In the genomic region with DNA sequence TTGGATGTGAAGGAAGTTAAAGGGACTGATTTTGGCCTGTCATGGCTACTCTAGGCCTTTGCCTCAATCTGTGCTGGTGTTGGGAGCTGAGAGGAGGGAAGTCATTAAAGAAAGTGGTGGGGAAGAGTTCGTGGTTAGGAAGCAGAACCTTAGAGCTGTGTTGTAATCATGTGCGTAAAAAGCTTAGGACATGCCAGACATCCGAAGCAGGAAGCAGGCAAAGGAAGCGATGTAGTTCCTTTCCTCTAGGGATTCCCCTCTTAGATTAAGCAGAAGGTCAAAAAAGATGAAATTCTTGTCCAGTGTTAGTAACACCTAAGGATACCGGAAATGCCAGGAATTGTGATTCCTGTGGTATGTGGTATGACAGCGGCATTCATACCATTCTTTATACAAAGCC, we compare ENCODE assay signal across 12 mouse cellular contexts. TPM values are rescaled to one million over a fixed set of nuclear protein-coding genes. Genes with fewer than 3 reads are reported as not detected.
A peak's percentile ranks its signal among the peaks of the same experiment; 100 is the strongest.
DNase-seq lines count a peak whose midpoint lies in the region; ATAC-seq and TF ChIP-seq lines count a peak whose summit lies in the region.
"Had no signal": no experiment of that assay in that cellular context is flagged by ENCODE, and none has a peak within 500 bp of the region (broad histone marks: within the 10 kb centered on the region; RNA-seq: fewer than 3 reads in every experiment).

No protein-coding gene starts in this region.

- peaks cover 5 to 14% of the 10 kb centered on the region in 2 experiments; a peak in 3 of 4 replicates for H3K4me1 ChIP-seq in heart, embryonic 14.5 days (ENCODE audit: control insufficient read depth in 2 of 2, insufficient read depth in 2 of 2, low read length in 2 of 2)
- H3K4me1 ChIP-seq in heart, embryonic 12.5 days (replicated peaks): peaks cover 25% of the 10 kb centered on the region
- H3K4me1 ChIP-seq in cortical plate, adult 2 months (ENCODE audit: control insufficient read depth, insufficient read depth, low read length): peaks cover 5% of the 10 kb centered on the region
- H3K4me1 ChIP-seq in liver, postnatal 0 days (ENCODE audit: insufficient read depth): peaks cover 5% of the 10 kb centered on the region; the same call in 1 of the 2 replicates
- no peaks in the 10 kb centered on the region for H3K4me1 ChIP-seq in midbrain, embryonic 11.5 days (ENCODE audit: control insufficient read depth, insufficient read depth, low read length)
- H3K4me1 ChIP-seq in forebrain, embryonic 16.5 days (replicated peaks; ENCODE audit: control insufficient read depth, insufficient read depth, low read length): peaks cover 3% of the 10 kb centered on the region; the same call in 1 of the 2 replicates
- H3K4me1 ChIP-seq: neural tube, embryonic 12.5 days had no signal

- peak overlapping the region; percentile 37 to 40; a peak in 2 of 4 replicates for H3K27ac ChIP-seq in heart, embryonic 14.5 days (replicated peaks in 1 of 2; ENCODE audit: control insufficient read depth in 1 of 2, insufficient read depth in 1 of 2, low read depth in 2 of 2, low read length in 2 of 2)
- H3K27ac ChIP-seq in heart, embryonic 12.5 days (ENCODE audit: poor library complexity, severe bottlenecking): no peak overlapping the region
- H3K27ac ChIP-seq in cortical plate, adult 2 months (ENCODE audit: insufficient read depth, low read length): peak overlapping the region; percentile 45; the same call in 1 of the 2 replicates
- peak overlapping the region; percentile 69 for H3K27ac ChIP-seq in liver, postnatal 0 days (ENCODE audit: low read depth)
- no peak overlapping the region for H3K27ac ChIP-seq in midbrain, embryonic 11.5 days (ENCODE audit: low read depth, low read length)
- no peak overlapping the region for H3K27ac ChIP-seq in forebrain, embryonic 16.5 days (ENCODE audit: low read length)
- H3K27ac ChIP-seq: neural tube, embryonic 12.5 days had no signal

- H3K27me3 ChIP-seq in heart, embryonic 14.5 days (ENCODE audit: control insufficient read depth, insufficient read depth, low read length): no peaks in the 10 kb centered on the region
- H3K27me3 ChIP-seq in heart, embryonic 12.5 days (replicated peaks): no peaks in the 10 kb centered on the region
- no peaks in the 10 kb centered on the region for H3K27me3 ChIP-seq in liver, postnatal 0 days (ENCODE audit: insufficient read depth, low read length)
- H3K27me3 ChIP-seq in midbrain, embryonic 11.5 days (ENCODE audit: control insufficient read depth, insufficient read depth, low read length): no peaks in the 10 kb centered on the region
- no peaks in the 10 kb centered on the region for H3K27me3 ChIP-seq in forebrain, embryonic 16.5 days (replicated peaks; ENCODE audit: control insufficient read depth, insufficient read depth, low read length)
- H3K27me3 ChIP-seq: CH12.LX; neural tube, embryonic 12.5 days had no signal

- DNase-seq in 3T3-L1 (ENCODE audit: low read depth, low spot score): peak; percentile 57
- DNase-seq in liver, postnatal 0 days: no peak
- no peak for DNase-seq in midbrain, embryonic 11.5 days (ENCODE audit: low spot score, missing footprints)
- DNase-seq: gastrocnemius, postnatal 14 days; thymus, postnatal 36 days had no signal

- no peak overlapping the region for H3K4me2 ChIP-seq in heart, embryonic 14.5 days (ENCODE audit: low read length)
- H3K4me2 ChIP-seq in heart, embryonic 12.5 days: no peak overlapping the region
- no peak overlapping the region for H3K4me2 ChIP-seq in liver, postnatal 0 days (ENCODE audit: low read depth, low read length)
- H3K4me2 ChIP-seq in midbrain, embryonic 11.5 days: no peak overlapping the region
- H3K4me2 ChIP-seq in forebrain, embryonic 16.5 days (ENCODE audit: low read length): no peak overlapping the region
- H3K4me2 ChIP-seq: neural tube, embryonic 12.5 days had no signal

- peak; percentile 61; the same call in 1 of the 2 replicates for TF ChIP-seq EP300 in liver, postnatal 0 days (IDR thresholded peaks at IDR 0.05; ENCODE audit: low read depth)

- no peak for ATAC-seq in heart, embryonic 14.5 days (ENCODE audit: insufficient number of reproducible peaks, insufficient read depth, low FRiP score, low read depth)
- no peak for ATAC-seq in heart, embryonic 12.5 days (ENCODE audit: insufficient number of reproducible peaks, low FRiP score)
- peak; percentile 60 for ATAC-seq in liver, postnatal 0 days
- no peak for ATAC-seq in midbrain, embryonic 11.5 days (ENCODE audit: low FRiP score)
- ATAC-seq in erythroid progenitor cell, adult 5-6 weeks (replicated peaks; ENCODE audit: low FRiP score, poor library complexity, severe bottlenecking): no peak
- no peak for ATAC-seq in forebrain, embryonic 16.5 days

- TF ChIP-seq POLR2A in cortical plate, adult 2 months (IDR thresholded peaks at IDR 0.05; ENCODE audit: extremely low read depth, insufficient read depth, low read length): no peak

- H3K36me3 ChIP-seq in heart, embryonic 14.5 days (ENCODE audit: control insufficient read depth, insufficient read depth, low read length): peaks cover 65% of the 10 kb centered on the region
- peaks cover 34% of the 10 kb centered on the region for H3K36me3 ChIP-seq in heart, embryonic 12.5 days
- H3K36me3 ChIP-seq in liver, postnatal 0 days (replicated peaks; ENCODE audit: insufficient read depth, low read length): peaks cover 28% of the 10 kb centered on the region
- H3K36me3 ChIP-seq in midbrain, embryonic 11.5 days (ENCODE audit: control insufficient read depth, insufficient read depth, low read length): peaks cover 3% of the 10 kb centered on the region; the same call in 1 of the 2 replicates
- peaks cover 1% of the 10 kb centered on the region; the same call in 1 of the 2 replicates for H3K36me3 ChIP-seq in forebrain, embryonic 16.5 days (ENCODE audit: control insufficient read depth, insufficient read depth)

- no peak overlapping the region for H3K4me3 ChIP-seq in heart, embryonic 14.5 days (ENCODE audit: control insufficient read depth in 1 of 2, insufficient read depth in 1 of 2, low read depth in 1 of 2, low read length in 2 of 2)
- H3K4me3 ChIP-seq in heart, embryonic 12.5 days: no peak overlapping the region
- H3K4me3 ChIP-seq in cortical plate, adult 2 months (ENCODE audit: insufficient read depth, low read length): no peak overlapping the region
- no peak overlapping the region for H3K4me3 ChIP-seq in liver, postnatal 0 days (ENCODE audit: low read depth, low read length)
- no peak overlapping the region for H3K4me3 ChIP-seq in midbrain, embryonic 11.5 days (ENCODE audit: low read depth, low read length)
- no peak overlapping the region for H3K4me3 ChIP-seq in forebrain, embryonic 16.5 days (replicated peaks; ENCODE audit: low read length)
- H3K4me3 ChIP-seq: neural tube, embryonic 12.5 days had no signal

- no peaks in the 10 kb centered on the region for H3K9me3 ChIP-seq in heart, embryonic 14.5 days (ENCODE audit: control insufficient read depth, low read length)
- H3K9me3 ChIP-seq in heart, embryonic 12.5 days (replicated peaks): no peaks in the 10 kb centered on the region
- no peaks in the 10 kb centered on the region for H3K9me3 ChIP-seq in liver, postnatal 0 days (ENCODE audit: low read length)
- H3K9me3 ChIP-seq in midbrain, embryonic 11.5 days (ENCODE audit: control insufficient read depth, low read length): no peaks in the 10 kb centered on the region
- H3K9me3 ChIP-seq in forebrain, embryonic 16.5 days (ENCODE audit: control insufficient read depth, low read length): no peaks in the 10 kb centered on the region
- H3K9me3 ChIP-seq: neural tube, embryonic 12.5 days had no signal

- 71% methylated on average over 6 of the region's 6 CpGs for WGBS in heart, embryonic 14.5 days
- WGBS in heart, embryonic 12.5 days: 64% methylated on average over 6 of the region's 6 CpGs
- WGBS in liver, postnatal 0 days (ENCODE audit: insufficient replicate concordance): 63% methylated on average over 6 of the region's 6 CpGs
- WGBS in midbrain, embryonic 11.5 days: 86% methylated on average over 6 of the region's 6 CpGs
- 92% methylated on average over 6 of the region's 6 CpGs for WGBS in forebrain, embryonic 16.5 days

- no peak overlapping the region for H3K9ac ChIP-seq in heart, embryonic 14.5 days (ENCODE audit: low read length)
- no peak overlapping the region for H3K9ac ChIP-seq in heart, embryonic 12.5 days
- H3K9ac ChIP-seq in liver, postnatal 0 days (replicated peaks): no peak overlapping the region
- H3K9ac ChIP-seq in midbrain, embryonic 11.5 days (ENCODE audit: low read length): no peak overlapping the region
- H3K9ac ChIP-seq in forebrain, embryonic 16.5 days (replicated peaks; ENCODE audit: low read depth, low read length): no peak overlapping the region
- H3K9ac ChIP-seq: neural tube, embryonic 12.5 days had no signal

- no peak for TF ChIP-seq CTCF in cortical plate, adult 2 months (IDR thresholded peaks at IDR 0.05; ENCODE audit: extremely low read depth, insufficient read depth, low read length)
- TF ChIP-seq CTCF in liver, postnatal 0 days (IDR thresholded peaks at IDR 0.05; ENCODE audit: low read depth): no peak

RNA-seq across cellular contexts. Expression of a gene that starts 9.2 kb away (rescaled TPM):
- polyA plus RNA-seq in heart, embryonic 14.5 days (2014; fragmentation: Nextera tagmentation; extraction: Ambion mirVana): 16.8 and 17.3 TPM in 2 replicates
- polyA plus RNA-seq in heart, embryonic 12.5 days (2016; fragmentation: Nextera tagmentation; extraction: Ambion mirVana): 33.8 and 33.9 TPM in 2 replicates
- polyA plus RNA-seq in cortical plate, adult 2 months (2012; rRNA removed): 31.7 and 33.3 TPM in 2 replicates
- 4.1 and 4.5 TPM in 2 replicates for polyA plus RNA-seq in liver, postnatal 0 days (2015; fragmentation: Nextera tagmentation; extraction: Ambion mirVana)
- 10.4 and 10.6 TPM in 2 replicates for polyA plus RNA-seq in midbrain, embryonic 11.5 days (2014; fragmentation: Nextera tagmentation; extraction: Ambion mirVana)
- 9.0 and 17.2 TPM in 2 replicates for total RNA-seq in erythroid progenitor cell, adult 5-6 weeks (2015; ENCODE audit: low replicate concordance)
- 7.9 and 15.5 TPM in 2 replicates for total RNA-seq in erythroid progenitor cell, adult 5-6 weeks (2017; ENCODE audit: low replicate concordance)
- polyA plus RNA-seq in forebrain, embryonic 16.5 days (2015; fragmentation: Nextera tagmentation; extraction: Ambion mirVana): 13.2 and 13.9 TPM in 2 replicates

RNA-seq across cellular contexts. Expression of a gene that starts 26.3 kb away (rescaled TPM):
- polyA plus RNA-seq in heart, embryonic 14.5 days (2014; fragmentation: Nextera tagmentation; extraction: Ambion mirVana): 281 and 320 TPM in 2 replicates
- polyA plus RNA-seq in heart, embryonic 12.5 days (2016; fragmentation: Nextera tagmentation; extraction: Ambion mirVana): 319 and 324 TPM in 2 replicates
- 138 and 144 TPM in 2 replicates for polyA plus RNA-seq in cortical plate, adult 2 months (2012; rRNA removed)
- polyA plus RNA-seq in liver, postnatal 0 days (2015; fragmentation: Nextera tagmentation; extraction: Ambion mirVana): 165 and 170 TPM in 2 replicates
- 266 and 279 TPM in 2 replicates for polyA plus RNA-seq in midbrain, embryonic 11.5 days (2014; fragmentation: Nextera tagmentation; extraction: Ambion mirVana)
- 85.9 and 101 TPM in 2 replicates for total RNA-seq in erythroid progenitor cell, adult 5-6 weeks (2015; ENCODE audit: low replicate concordance)
- total RNA-seq in erythroid progenitor cell, adult 5-6 weeks (2017; ENCODE audit: low replicate concordance): 65.6 and 71.7 TPM in 2 replicates
- 150 and 175 TPM in 2 replicates for polyA plus RNA-seq in forebrain, embryonic 16.5 days (2015; fragmentation: Nextera tagmentation; extraction: Ambion mirVana)

RNA-seq across cellular contexts. Expression of a gene that starts 59.9 kb away (rescaled TPM):
- polyA plus RNA-seq in heart, embryonic 14.5 days (2014; fragmentation: Nextera tagmentation; extraction: Ambion mirVana): 0.93 and 1.1 TPM in 2 replicates
- polyA plus RNA-seq in heart, embryonic 12.5 days (2016; fragmentation: Nextera tagmentation; extraction: Ambion mirVana): 0.81 and 0.96 TPM in 2 replicates
- polyA plus RNA-seq in cortical plate, adult 2 months (2012; rRNA removed): 1.2 TPM in 2 replicates
- 0.12 and 0.22 TPM in 2 replicates for polyA plus RNA-seq in liver, postnatal 0 days (2015; fragmentation: Nextera tagmentation; extraction: Ambion mirVana)
- polyA plus RNA-seq in midbrain, embryonic 11.5 days (2014; fragmentation: Nextera tagmentation; extraction: Ambion mirVana): 1.0 TPM in 2 replicates
- not detected in 2 replicates for total RNA-seq in erythroid progenitor cell, adult 5-6 weeks (2015; ENCODE audit: low replicate concordance)
- total RNA-seq in erythroid progenitor cell, adult 5-6 weeks (2017; ENCODE audit: low replicate concordance): not detected in 2 replicates
- 0.86 and 0.98 TPM in 2 replicates for polyA plus RNA-seq in forebrain, embryonic 16.5 days (2015; fragmentation: Nextera tagmentation; extraction: Ambion mirVana)

Comparison
In these comparisons a context has a peak if more than half of its experiments do, and no peak if none do; other contexts are left out.
1. H3K27ac ChIP-seq: peak in heart, embryonic 14.5 days (2 of 2), cortical plate, adult 2 months (single experiment) and liver, postnatal 0 days (single experiment); none in heart, embryonic 12.5 days (single experiment), midbrain, embryonic 11.5 days (single experiment) and forebrain, embryonic 16.5 days (single experiment).